Mouse (Mus musculus): ENCODE data around the gene Tpmt.

DNA sequence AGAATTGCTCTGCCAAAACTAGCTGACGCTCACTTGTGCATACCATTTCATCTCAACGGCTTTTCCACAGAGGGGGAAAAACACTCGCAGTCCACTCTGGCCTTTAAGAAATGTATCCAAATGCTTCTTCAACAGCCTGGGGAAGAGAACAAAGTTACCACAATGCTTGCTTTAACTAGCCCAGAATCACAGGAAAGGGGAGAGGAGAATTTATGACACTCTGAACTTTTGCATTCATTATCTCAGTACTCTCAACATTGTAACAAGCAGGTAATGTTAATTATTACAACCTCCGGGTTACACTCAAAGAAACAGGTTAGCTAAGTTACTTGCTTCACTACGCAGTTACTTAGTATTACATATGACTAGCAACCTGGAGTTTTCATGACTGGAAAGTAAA lies 4.5 kb downstream of the Tpmt start:
- TF ChIP-seq TAL1 (IDR thresholded peaks at IDR 0.05; ENCODE audit: low read length) (no peak), GATA1 (IDR thresholded peaks at IDR 0.05; ENCODE audit: low read length) (no peak)

Measured in erythroblast, embryonic 14.5 days (primary cell).